Mouse (Mus musculus) hindbrain, embryonic 11.5 days (tissue): ENCODE measurements at regions not wholly inside any gene's neighbourhood (a gene's known extent, or its start where the extent isn't known, plus 50 kb on each side); places are given as distances from the start of the nearest gene placed in this dataset.

Experiments
- ATAC-seq: fragments of 200-750 bp; cut with Nextera tagmentation; 2 replicates; pipeline ENCODE4 v1.8.0; 2017; ENCODE audit warnings: mild to moderate bottlenecking, moderate TSS enrichment, moderate library complexity; ENCODE audit not compliant: low FRiP score
- DNase-seq: peaks from one replicate; pipeline ENCODE4 v3.0.0-alpha.2; 2015; ENCODE audit warnings: low spot score
- H3K27ac ChIP-seq: fragments of 300-500 bp; sonication (generic); 2 replicates; pipeline ENCODE4 v1.5.1; 2014; ENCODE audit warnings: mild to moderate bottlenecking, low read depth, low read length
- H3K27me3 ChIP-seq: fragments of 300-500 bp; sonication (generic); 2 replicates; pipeline ENCODE4 v1.6.1; 2014; ENCODE audit warnings: mild to moderate bottlenecking, low read length, moderate library complexity, mixed read lengths; ENCODE audit not compliant: control insufficient read depth, insufficient read depth
- H3K36me3 ChIP-seq: fragments of 300-500 bp; sonication (generic); 2 replicates; pipeline ENCODE4 v1.6.1; 2014; ENCODE audit warnings: mild to moderate bottlenecking, low read length, moderate library complexity, mixed read lengths; ENCODE audit not compliant: control insufficient read depth, insufficient read depth
- H3K4me1 ChIP-seq: fragments of 300-500 bp; sonication (generic); replicated peaks from 2 replicates; pipeline ENCODE4 v1.6.1; 2014; ENCODE audit warnings: low read length, mixed read lengths; ENCODE audit not compliant: control insufficient read depth, insufficient read depth
- H3K4me2 ChIP-seq: fragments of 300-500 bp; sonication (generic); replicated peaks from 2 replicates; pipeline ENCODE4 v1.6.1; 2014; ENCODE audit warnings: mild to moderate bottlenecking, low read depth, low read length
- H3K4me3 ChIP-seq: fragments of 300-500 bp; sonication (generic); 2 replicates; pipeline ENCODE4 v1.5.1; 2014; ENCODE audit warnings: low read depth, low read length
- H3K9ac ChIP-seq: fragments of 300-500 bp; sonication (generic); 2 replicates; pipeline ENCODE4 v1.6.1; 2014; ENCODE audit warnings: low read depth, low read length
- H3K9me3 ChIP-seq: fragments of 300-500 bp; sonication (generic); 2 replicates; pipeline ENCODE4 v1.6.1; 2016; ENCODE audit warnings: low read length; ENCODE audit not compliant: control insufficient read depth
- WGBS: fragments of 180-500 bp; shearing (Covaris S2); extraction: QIAGEN DNeasy Blood & Tissue Kit; methylation state at CpG from one replicate; pipeline ENCODE4 v1.1.7; 2014; 5-methylcytosine and 5-hydroxymethylcytosine counted together

GRCm38 (mm10) chr1:120817563-120817962 lies 215.3 kb downstream of the En1 start:
- DNase-seq (no peak), ATAC-seq (no peak)
- no peaks in the 10 kb centered on the region for H3K27me3 ChIP-seq
- WGBS: 33% methylated on average over 1 of the region's 1 CpGs
- no peak overlapping the region for H3K9ac ChIP-seq
- no peaks in the 10 kb centered on the region for H3K9me3 ChIP-seq
- no peaks in the 10 kb centered on the region for H3K36me3 ChIP-seq
- H3K4me2 ChIP-seq: no peak overlapping the region
- H3K4me3 ChIP-seq: no peak overlapping the region
- no peaks in the 10 kb centered on the region for H3K4me1 ChIP-seq
- no peak overlapping the region for H3K27ac ChIP-seq

GRCm38 (mm10) chr1:120831975-120832374 lies 229.8 kb downstream of the En1 start:
- 79% methylated on average over 1 of the region's 1 CpGs for WGBS
- ATAC-seq: no peak
- DNase-seq: no peak
- Histone ChIP-seq H3K27me3 (no peaks in the 10 kb centered on the region), H3K36me3 (no peaks in the 10 kb centered on the region), H3K4me1 (no peaks in the 10 kb centered on the region), H3K9me3 (no peaks in the 10 kb centered on the region), H3K4me2 (no peak overlapping the region), H3K9ac (no peak overlapping the region), H3K27ac (no peak overlapping the region), H3K4me3 (no peak overlapping the region)

- Histone ChIP-seq H3K4me1 (no peaks in the 10 kb centered on the region), H3K27me3 (no peaks in the 10 kb centered on the region), H3K36me3 (no peaks in the 10 kb centered on the region), H3K4me3 (no peak overlapping the region), H3K9ac (no peak overlapping the region), H3K9me3 (no peaks in the 10 kb centered on the region), H3K27ac (no peak overlapping the region), H3K4me2 (no peak overlapping the region)
- ATAC-seq (no peak), DNase-seq (no peak)
- 82% methylated on average over 7 of the region's 7 CpGs for WGBS
These were observed 240.4 kb downstream of the En1 start for GRCm38 (mm10) chr1:120842596-120842995.

- Histone ChIP-seq H3K4me1 (no peaks in the 10 kb centered on the region), H3K27me3 (no peaks in the 10 kb centered on the region), H3K4me2 (no peak overlapping the region), H3K9me3 (no peaks in the 10 kb centered on the region), H3K9ac (no peak overlapping the region), H3K36me3 (no peaks in the 10 kb centered on the region), H3K4me3 (no peak overlapping the region), H3K27ac (no peak overlapping the region)
- WGBS: 79% methylated on average over 2 of the region's 2 CpGs
- ATAC-seq: no peak
- no peak for DNase-seq
These were observed 243.9 kb downstream of the En1 start for GRCm38 (mm10) chr1:120846146-120846545.

- WGBS: 83% methylated on average over 6 of the region's 6 CpGs
- no peaks in the 10 kb centered on the region for H3K4me1 ChIP-seq
- no peaks in the 10 kb centered on the region for H3K36me3 ChIP-seq
- H3K27me3 ChIP-seq: no peaks in the 10 kb centered on the region
- no peak overlapping the region for H3K4me3 ChIP-seq
- H3K9me3 ChIP-seq: no peaks in the 10 kb centered on the region
- DNase-seq (no peak), ATAC-seq (no peak)
- H3K27ac ChIP-seq: no peak overlapping the region
- no peak overlapping the region for H3K4me2 ChIP-seq
- no peak overlapping the region for H3K9ac ChIP-seq
These were observed 249.8 kb downstream of the En1 start for GRCm38 (mm10) chr1:120851860-120852503.

- Histone ChIP-seq H3K4me2 (no peak overlapping the region), H3K27ac (no peak overlapping the region), H3K36me3 (no peaks in the 10 kb centered on the region), H3K4me3 (no peak overlapping the region), H3K9ac (no peak overlapping the region), H3K27me3 (no peaks in the 10 kb centered on the region), H3K9me3 (no peaks in the 10 kb centered on the region), H3K4me1 (no peaks in the 10 kb centered on the region)
- ATAC-seq (no peak), DNase-seq (no peak)
- WGBS: 83% methylated on average over 5 of the region's 5 CpGs
These were observed 255.3 kb downstream of the En1 start for GRCm38 (mm10) chr1:120857566-120857965.

- H3K4me3 ChIP-seq: no peak overlapping the region
- H3K4me1 ChIP-seq: no peaks in the 10 kb centered on the region
- no peak overlapping the region for H3K9ac ChIP-seq
- H3K9me3 ChIP-seq: no peaks in the 10 kb centered on the region
- DNase-seq (no peak), ATAC-seq (no peak)
- WGBS: 60% methylated on average over 5 of the region's 5 CpGs
- H3K4me2 ChIP-seq: no peak overlapping the region
- H3K36me3 ChIP-seq: no peaks in the 10 kb centered on the region
- no peak overlapping the region for H3K27ac ChIP-seq
- H3K27me3 ChIP-seq: no peaks in the 10 kb centered on the region
These were observed 257.3 kb downstream of the En1 start for GRCm38 (mm10) chr1:120859546-120859945.

GRCm38 (mm10) chr1:120872554-120872953 lies 270.3 kb downstream of the En1 start:
- Histone ChIP-seq H3K4me1 (no peaks in the 10 kb centered on the region), H3K27me3 (no peaks in the 10 kb centered on the region), H3K36me3 (no peaks in the 10 kb centered on the region), H3K27ac (no peak overlapping the region), H3K4me3 (no peak overlapping the region), H3K9ac (no peak overlapping the region), H3K9me3 (no peaks in the 10 kb centered on the region), H3K4me2 (no peak overlapping the region)
- ATAC-seq (no peak), DNase-seq (no peak)
- 70% methylated on average over 7 of the region's 7 CpGs for WGBS

- no peaks in the 10 kb centered on the region for H3K27me3 ChIP-seq
- 79% methylated on average over 10 of the region's 10 CpGs for WGBS
- H3K9ac ChIP-seq: no peak overlapping the region
- H3K4me1 ChIP-seq: peaks cover 4% of the 10 kb centered on the region; the same call in 1 of the 2 replicates
- no peak overlapping the region for H3K4me3 ChIP-seq
- no peaks in the 10 kb centered on the region for H3K36me3 ChIP-seq
- DNase-seq (no peak), ATAC-seq (peak; percentile 53; the same call in 1 of the 2 replicates)
- no peaks in the 10 kb centered on the region for H3K9me3 ChIP-seq
- H3K4me2 ChIP-seq: no peak overlapping the region
- no peak overlapping the region for H3K27ac ChIP-seq
These were observed 280.8 kb downstream of the En1 start for GRCm38 (mm10) chr1:120882959-120883549.
